Mouse (Mus musculus): Measurements from ENCODE around the gene Col17a1. TPM values are rescaled to one million over a fixed set of nuclear protein-coding genes. Genes with fewer than 3 reads are reported as not detected.
A peak's percentile ranks its signal among the peaks of the same experiment; 100 is the strongest.

Gene Col17a1
- polyA plus RNA-seq (2015; fragmentation: Nextera tagmentation; extraction: Ambion mirVana), result 2.2 and 3.3 TPM in 2 replicates

- Histone ChIP-seq H3K36me3 (ENCODE audit: control insufficient read depth, insufficient read depth, low read length) (no peaks in the 10 kb centered on the region), H3K4me3 (ENCODE audit: low read length) (no peak within 1 kb of the TSS), H3K4me2 (ENCODE audit: low read depth, low read length) (no peak within 1 kb of the TSS), H3K27ac (ENCODE audit: low read length) (no peak within 1 kb of the TSS), H3K9ac (ENCODE audit: low read length) (no peak within 1 kb of the TSS), H3K9me3 (ENCODE audit: control insufficient read depth, low read length) (no peaks in the 10 kb centered on the region), H3K27me3 (ENCODE audit: control insufficient read depth, insufficient read depth, low read depth, low read length) (no peaks in the 10 kb centered on the region), H3K4me1 (replicated peaks; ENCODE audit: control insufficient read depth, insufficient read depth, low read length) (no peaks in the 10 kb centered on the region)
- WGBS, result 65% methylated on average over 6 of the region's 6 CpGs
- ATAC-seq (ENCODE audit: low read depth), result no peak
These were observed at the start of gene Col17a1 for GRCm38 (mm10) chr19:47691994-47692393. TSS of gene Col17a1 (minus strand) at chr19:47692094.

DNA sequence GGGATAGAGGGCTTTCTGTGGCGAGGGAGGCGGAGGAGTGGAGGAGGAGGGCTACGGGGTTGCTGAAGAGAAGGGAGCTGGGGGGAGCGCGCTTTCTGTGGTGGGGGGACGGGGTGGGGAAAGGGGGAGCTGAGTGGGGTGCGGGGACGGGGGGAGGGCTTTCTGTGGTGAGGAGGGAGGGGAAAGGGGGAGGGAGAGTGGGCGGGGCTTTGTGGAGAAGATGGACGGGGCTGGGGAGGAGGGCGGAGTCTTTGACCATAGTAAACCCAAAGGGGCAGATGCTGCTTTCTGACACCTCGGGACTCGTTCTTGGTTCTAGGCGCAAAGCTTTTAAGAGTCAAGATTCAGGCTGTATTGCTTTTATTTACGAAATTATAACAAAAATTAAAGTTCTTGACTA, 40.0 kb upstream of the Col17a1 start:
- peak overlapping the region; percentile 69 for H3K4me2 ChIP-seq (ENCODE audit: low read depth, low read length)
- under 1% methylated on average over 15 of the region's 15 CpGs for WGBS
- H3K27ac ChIP-seq (ENCODE audit: low read length), result peak overlapping the region; percentile 96
- peak overlapping the region; percentile 87 for H3K4me3 ChIP-seq (ENCODE audit: low read length)
- H3K27me3 ChIP-seq (ENCODE audit: control insufficient read depth, insufficient read depth, low read depth, low read length), result no peaks in the 10 kb centered on the region
- peak; percentile 13; the same call in 1 of the 2 replicates for ATAC-seq (ENCODE audit: low read depth)
- peaks cover 28% of the 10 kb centered on the region for H3K36me3 ChIP-seq (ENCODE audit: control insufficient read depth, insufficient read depth, low read length)
- H3K9ac ChIP-seq (ENCODE audit: low read length), result peak overlapping the region; percentile 86
- no peaks in the 10 kb centered on the region for H3K9me3 ChIP-seq (ENCODE audit: control insufficient read depth, low read length)
- H3K4me1 ChIP-seq (replicated peaks; ENCODE audit: control insufficient read depth, insufficient read depth, low read length), result peaks cover 13% of the 10 kb centered on the region

DNA sequence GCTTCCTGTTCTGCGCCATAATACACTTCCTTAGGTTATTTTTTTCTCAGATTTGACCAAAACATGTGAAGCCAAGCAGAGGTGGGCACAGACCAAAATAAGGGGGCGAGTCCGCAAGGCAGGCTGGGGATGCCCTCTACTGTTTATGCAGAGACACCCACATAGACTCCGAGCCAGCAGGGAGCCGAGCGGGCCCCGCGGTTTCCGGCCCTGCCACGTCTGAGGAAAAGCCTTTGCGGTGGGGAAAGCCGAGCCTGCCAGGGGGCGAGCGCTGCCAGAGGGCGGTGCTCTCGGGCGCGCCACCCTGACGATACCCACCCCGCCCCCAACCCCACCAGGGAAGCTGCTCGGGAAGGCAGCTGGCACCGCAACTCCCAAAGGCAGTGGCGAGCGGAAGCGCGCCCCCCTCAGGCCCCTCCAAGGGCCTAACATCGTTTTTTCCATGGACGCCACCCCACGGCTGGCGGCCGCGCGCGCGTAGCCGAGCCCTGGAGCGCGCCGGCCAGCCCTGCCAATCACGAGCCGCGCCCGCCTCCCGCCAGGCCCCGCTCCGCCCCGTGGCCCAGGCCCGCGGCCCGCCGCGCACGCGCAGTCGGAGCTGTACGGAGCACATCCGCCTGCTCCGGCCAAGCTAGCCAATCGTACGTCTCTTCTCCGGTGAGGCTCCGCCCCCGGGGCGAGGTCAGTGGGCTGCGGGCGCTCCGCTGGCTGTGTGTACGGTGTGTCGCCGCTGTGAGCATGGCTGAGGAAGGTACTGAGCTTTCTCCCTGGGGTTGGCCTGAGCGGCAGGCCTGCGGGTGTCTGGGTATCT, 39.4 kb upstream of the Col17a1 start, which contains the start of gene Sfr1:
Gene Sfr1 (plus strand): TSS at position 612 of the 811 bp plus-strand sequence.
- H3K27me3 ChIP-seq (ENCODE audit: control insufficient read depth, insufficient read depth, low read depth, low read length), result no peaks in the 10 kb centered on the region
- peak within 1 kb of the TSS; percentile 86 for H3K9ac ChIP-seq (ENCODE audit: low read length)
- under 1% methylated on average over 70 of the region's 72 CpGs for WGBS
- H3K4me2 ChIP-seq (ENCODE audit: low read depth, low read length), result peak within 1 kb of the TSS; percentile 74
- peak within 1 kb of the TSS; percentile 87 for H3K4me3 ChIP-seq (ENCODE audit: low read length)
- H3K36me3 ChIP-seq (ENCODE audit: control insufficient read depth, insufficient read depth, low read length), result peaks cover 25% of the 10 kb centered on the region
- ATAC-seq (ENCODE audit: low read depth), result peak; percentile 97
- H3K9me3 ChIP-seq (ENCODE audit: control insufficient read depth, low read length), result no peaks in the 10 kb centered on the region
- H3K4me1 ChIP-seq (replicated peaks; ENCODE audit: control insufficient read depth, insufficient read depth, low read length), result peaks cover 13% of the 10 kb centered on the region
- peak within 1 kb of the TSS; percentile 96 for H3K27ac ChIP-seq (ENCODE audit: low read length)

GRCm38 (mm10) chr19:47730691-47731070, 38.8 kb upstream of the Col17a1 start:
- peak overlapping the region; percentile 74 for H3K4me2 ChIP-seq (ENCODE audit: low read depth, low read length)
- H3K27me3 ChIP-seq (ENCODE audit: control insufficient read depth, insufficient read depth, low read depth, low read length), result no peaks in the 10 kb centered on the region
- H3K27ac ChIP-seq (ENCODE audit: low read length), result peak overlapping the region; percentile 96
- H3K9ac ChIP-seq (ENCODE audit: low read length), result peak overlapping the region; percentile 66
- peak overlapping the region; percentile 87 for H3K4me3 ChIP-seq (ENCODE audit: low read length)
- H3K9me3 ChIP-seq (ENCODE audit: control insufficient read depth, low read length), result no peaks in the 10 kb centered on the region
- H3K36me3 ChIP-seq (ENCODE audit: control insufficient read depth, insufficient read depth, low read length), result peaks cover 24% of the 10 kb centered on the region
- ATAC-seq (ENCODE audit: low read depth), result peak; percentile 75
- 0% methylated on average over 12 of the region's 12 CpGs for WGBS
- H3K4me1 ChIP-seq (replicated peaks; ENCODE audit: control insufficient read depth, insufficient read depth, low read length), result peaks cover 13% of the 10 kb centered on the region

DNA sequence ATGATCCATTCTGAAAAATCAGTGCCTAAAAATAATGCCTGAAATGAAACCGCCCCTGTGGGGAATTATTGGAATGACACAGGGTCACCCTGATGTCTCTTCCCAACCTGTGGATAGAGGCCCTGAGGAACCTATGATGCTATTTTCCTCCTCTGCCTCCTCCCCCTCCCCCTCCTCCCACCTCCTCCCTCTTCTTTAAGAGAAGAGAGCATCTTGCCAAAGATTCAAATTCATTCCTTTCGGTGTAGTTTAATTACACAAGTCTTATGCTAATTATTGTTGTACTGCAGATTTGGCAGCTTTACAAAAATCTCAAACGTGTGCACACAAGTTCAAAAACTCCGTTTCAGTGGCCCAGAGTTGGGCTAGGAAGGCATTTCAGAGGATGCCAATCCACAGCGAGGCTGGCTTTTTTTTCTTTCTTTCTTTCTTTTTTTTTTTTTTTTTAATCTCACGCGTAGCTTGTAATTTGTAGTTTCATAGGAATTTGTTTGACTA, 33.8 kb upstream of the Col17a1 start:
- no peak overlapping the region for H3K9ac ChIP-seq (ENCODE audit: low read length)
- no peak for ATAC-seq (ENCODE audit: low read depth)
- WGBS, result 44% methylated on average over 7 of the region's 7 CpGs

GRCm38 (mm10) chr19:47724903-47725302, 33.0 kb upstream of the Col17a1 start:
- no peak overlapping the region for H3K27ac ChIP-seq (ENCODE audit: low read length)
- no peaks in the 10 kb centered on the region for H3K36me3 ChIP-seq (ENCODE audit: control insufficient read depth, insufficient read depth, low read length)
- no peaks in the 10 kb centered on the region for H3K27me3 ChIP-seq (ENCODE audit: control insufficient read depth, insufficient read depth, low read depth, low read length)
- ATAC-seq (ENCODE audit: low read depth), result 0 out of 2 replicates have a peak, but pooled peaks have one; percentile 41
- H3K4me2 ChIP-seq (ENCODE audit: low read depth, low read length), result no peak overlapping the region
- H3K4me1 ChIP-seq (replicated peaks; ENCODE audit: control insufficient read depth, insufficient read depth, low read length), result no peaks in the 10 kb centered on the region; the same call in 1 of the 2 replicates
- no peak overlapping the region for H3K4me3 ChIP-seq (ENCODE audit: low read length)
- no peak overlapping the region for H3K9ac ChIP-seq (ENCODE audit: low read length)
- WGBS, result 64% methylated on average over 4 of the region's 4 CpGs
- H3K9me3 ChIP-seq (ENCODE audit: control insufficient read depth, low read length), result no peaks in the 10 kb centered on the region

More for the DNA sequence above, 33.8 kb upstream of the Col17a1 start:
- Histone ChIP-seq H3K27me3 (ENCODE audit: control insufficient read depth, insufficient read depth, low read depth, low read length) (no peaks in the 10 kb centered on the region), H3K36me3 (ENCODE audit: control insufficient read depth, insufficient read depth, low read length) (no peaks in the 10 kb centered on the region), H3K4me1 (replicated peaks; ENCODE audit: control insufficient read depth, insufficient read depth, low read length) (peaks cover 6% of the 10 kb centered on the region), H3K27ac (ENCODE audit: low read length) (no peak overlapping the region), H3K9me3 (ENCODE audit: control insufficient read depth, low read length) (no peaks in the 10 kb centered on the region), H3K4me3 (ENCODE audit: low read length) (no peak overlapping the region), H3K4me2 (ENCODE audit: low read depth, low read length) (no peak overlapping the region)

DNA sequence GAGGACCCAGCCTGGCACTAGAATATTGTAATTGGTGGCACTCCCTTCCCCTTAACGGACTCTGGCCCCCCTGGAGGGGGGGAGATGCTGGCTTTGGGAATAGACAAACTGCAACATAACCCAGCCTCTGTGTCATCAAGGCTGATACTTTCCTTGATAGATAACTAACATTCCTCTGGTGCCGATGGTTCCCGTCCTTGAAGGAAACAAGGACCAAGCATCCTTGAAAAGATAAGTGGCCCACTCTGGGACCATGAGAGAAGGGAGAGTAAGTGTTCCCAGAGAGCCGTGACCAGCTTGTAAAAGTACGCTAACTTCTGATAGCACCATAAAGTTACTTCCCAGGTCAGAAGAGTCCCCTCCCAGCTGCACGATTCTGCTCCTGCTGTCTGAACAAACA, 30.6 kb upstream of the Col17a1 start:
- H3K9me3 ChIP-seq (ENCODE audit: control insufficient read depth, low read length), result no peaks in the 10 kb centered on the region
- no peak overlapping the region for H3K4me2 ChIP-seq (ENCODE audit: low read depth, low read length)
- H3K27ac ChIP-seq (ENCODE audit: low read length), result no peak overlapping the region
- no peak overlapping the region for H3K4me3 ChIP-seq (ENCODE audit: low read length)
- no peak overlapping the region for H3K9ac ChIP-seq (ENCODE audit: low read length)
- H3K4me1 ChIP-seq (replicated peaks; ENCODE audit: control insufficient read depth, insufficient read depth, low read length), result no peaks in the 10 kb centered on the region; the same call in 1 of the 2 replicates
- no peak for ATAC-seq (ENCODE audit: low read depth)
- no peaks in the 10 kb centered on the region for H3K36me3 ChIP-seq (ENCODE audit: control insufficient read depth, insufficient read depth, low read length)
- no peaks in the 10 kb centered on the region for H3K27me3 ChIP-seq (ENCODE audit: control insufficient read depth, insufficient read depth, low read depth, low read length)
- WGBS, result 9% methylated on average over 6 of the region's 6 CpGs

- Histone ChIP-seq H3K36me3 (ENCODE audit: control insufficient read depth, insufficient read depth, low read length) (no peaks in the 10 kb centered on the region), H3K27me3 (ENCODE audit: control insufficient read depth, insufficient read depth, low read depth, low read length) (no peaks in the 10 kb centered on the region), H3K9ac (ENCODE audit: low read length) (no peak overlapping the region), H3K4me1 (replicated peaks; ENCODE audit: control insufficient read depth, insufficient read depth, low read length) (no peaks in the 10 kb centered on the region; the same call in 1 of the 2 replicates), H3K4me2 (ENCODE audit: low read depth, low read length) (no peak overlapping the region), H3K9me3 (ENCODE audit: control insufficient read depth, low read length) (peaks cover 3% of the 10 kb centered on the region; the same call in 1 of the 2 replicates), H3K4me3 (ENCODE audit: low read length) (no peak overlapping the region), H3K27ac (ENCODE audit: low read length) (no peak overlapping the region)
- ATAC-seq (ENCODE audit: low read depth), result no peak
- 83% methylated on average over 3 of the region's 3 CpGs for WGBS
These were observed 27.3 kb upstream of the Col17a1 start for GRCm38 (mm10) chr19:47719147-47719546.

- Histone ChIP-seq H3K4me1 (replicated peaks; ENCODE audit: control insufficient read depth, insufficient read depth, low read length) (no peaks in the 10 kb centered on the region), H3K27ac (ENCODE audit: low read length) (no peak overlapping the region), H3K4me3 (ENCODE audit: low read length) (no peak overlapping the region), H3K9ac (ENCODE audit: low read length) (no peak overlapping the region), H3K9me3 (ENCODE audit: control insufficient read depth, low read length) (peaks cover 3% of the 10 kb centered on the region; the same call in 1 of the 2 replicates), H3K27me3 (ENCODE audit: control insufficient read depth, insufficient read depth, low read depth, low read length) (no peaks in the 10 kb centered on the region), H3K4me2 (ENCODE audit: low read depth, low read length) (no peak overlapping the region), H3K36me3 (ENCODE audit: control insufficient read depth, insufficient read depth, low read length) (no peaks in the 10 kb centered on the region)
- ATAC-seq (ENCODE audit: low read depth), result no peak
- 66% methylated on average over 2 of the region's 2 CpGs for WGBS
These were observed 24.2 kb upstream of the Col17a1 start for GRCm38 (mm10) chr19:47716144-47716543.
